Mouse (Mus musculus) hindbrain, embryonic 13.5 days (tissue): ENCODE measurements around the gene Slc22a20. TPM values are rescaled to one million over a fixed set of nuclear protein-coding genes. Genes with fewer than 3 reads are reported as not detected.
A peak's percentile ranks its signal among the peaks of the same experiment; 100 is the strongest.

Experiments used
- ATAC-seq: fragments of 200-750 bp; cut with Nextera tagmentation; 2 replicates; pipeline ENCODE4 v1.8.0; 2017; ENCODE audit warnings: moderate TSS enrichment; ENCODE audit not compliant: low FRiP score
- H3K27ac ChIP-seq: fragments of 300-500 bp; sonication (generic); 2 replicates; pipeline ENCODE4 v1.5.1; 2015; ENCODE audit warnings: inconsistent platforms, mild to moderate bottlenecking, moderate library complexity
- H3K27me3 ChIP-seq: fragments of 300-500 bp; sonication (generic); 2 replicates; pipeline ENCODE4 v1.6.1; 2015; ENCODE audit warnings: mild to moderate bottlenecking, inconsistent platforms
- H3K36me3 ChIP-seq: fragments of 300-500 bp; sonication (generic); 2 replicates; pipeline ENCODE4 v1.6.1; 2015; ENCODE audit warnings: mild to moderate bottlenecking, inconsistent platforms
- H3K4me1 ChIP-seq: fragments of 300-500 bp; sonication (generic); replicated peaks from 2 replicates; pipeline ENCODE4 v1.6.1; 2015; ENCODE audit warnings: inconsistent platforms
- H3K4me2 ChIP-seq: fragments of 300-500 bp; sonication (generic); 2 replicates; pipeline ENCODE4 v1.6.1; 2015; ENCODE audit warnings: inconsistent platforms, mild to moderate bottlenecking, moderate library complexity
- H3K4me3 ChIP-seq: fragments of 300-500 bp; sonication (generic); 2 replicates; pipeline ENCODE4 v1.5.1; 2015; ENCODE audit warnings: mild to moderate bottlenecking, inconsistent platforms
- H3K9ac ChIP-seq: fragments of 300-500 bp; sonication (generic); 2 replicates; pipeline ENCODE4 v1.6.1; 2015; ENCODE audit warnings: mild to moderate bottlenecking, inconsistent platforms
- H3K9me3 ChIP-seq: fragments of 300-500 bp; sonication (generic); 2 replicates; pipeline ENCODE4 v1.6.1; 2016; ENCODE audit warnings: inconsistent platforms
- WGBS: fragments of 180-500 bp; shearing (Covaris S2); methylation state at CpG from one replicate; pipeline ENCODE4 v1.1.7; 2015; 5-methylcytosine and 5-hydroxymethylcytosine counted together
- polyA plus RNA-seq: library from polyadenylated mRNA; unstranded; fragments of >200 nt; fragmentation: Nextera tagmentation; extraction: Ambion mirVana; gene quantifications from 2 replicates; pipeline ENCODE4 v1.2.1, GENCODE M21; 2015

Gene Slc22a20
- polyA plus RNA-seq, 1 experiment from 2014 or later = not detected

- Histone ChIP-seq H3K4me2 (no peak overlapping the region), H3K36me3 (no peaks in the 10 kb centered on the region), H3K9ac (no peak overlapping the region), H3K4me1 (peaks cover 29% of the 10 kb centered on the region), H3K4me3 (no peak overlapping the region), H3K27me3 (peaks cover 8% of the 10 kb centered on the region; the same call in 1 of the 2 replicates), H3K9me3 (no peaks in the 10 kb centered on the region), H3K27ac (no peak overlapping the region)
- ATAC-seq = no peak
- WGBS = 71% methylated on average over 3 of the region's 3 CpGs
Observed at GRCm38 (mm10) chr19:5928546-5928945, 57.4 kb downstream of the Slc22a20 start.

DNA sequence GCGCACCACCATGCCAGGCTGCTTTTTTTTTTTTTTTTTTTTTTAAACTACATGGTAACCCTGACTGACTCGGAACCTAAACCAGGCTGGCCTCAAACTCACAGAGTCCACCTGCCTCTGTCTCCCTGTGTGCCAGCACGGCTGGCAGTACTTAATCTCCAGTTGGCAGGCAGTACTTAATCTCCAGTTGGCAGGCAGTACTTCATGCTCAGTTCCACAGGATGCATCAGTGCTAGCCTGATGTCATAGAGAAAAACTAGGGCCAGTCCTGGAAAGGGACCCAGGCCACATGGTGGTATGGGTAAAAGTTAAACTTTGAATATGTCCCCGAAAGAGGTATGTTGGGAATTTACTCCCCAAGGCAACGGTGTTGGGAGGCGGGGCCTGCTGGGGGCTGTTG, 57.8 kb downstream of the Slc22a20 start:
- 85% methylated on average over 6 of the region's 6 CpGs for WGBS
- H3K4me3 ChIP-seq = no peak overlapping the region
- H3K9me3 ChIP-seq = no peaks in the 10 kb centered on the region
- H3K27me3 ChIP-seq = peaks cover 8% of the 10 kb centered on the region; the same call in 1 of the 2 replicates
- no peak overlapping the region for H3K27ac ChIP-seq
- ATAC-seq = no peak
- H3K4me2 ChIP-seq = no peak overlapping the region
- H3K36me3 ChIP-seq = no peaks in the 10 kb centered on the region
- H3K4me1 ChIP-seq = peaks cover 33% of the 10 kb centered on the region
- no peak overlapping the region for H3K9ac ChIP-seq

DNA sequence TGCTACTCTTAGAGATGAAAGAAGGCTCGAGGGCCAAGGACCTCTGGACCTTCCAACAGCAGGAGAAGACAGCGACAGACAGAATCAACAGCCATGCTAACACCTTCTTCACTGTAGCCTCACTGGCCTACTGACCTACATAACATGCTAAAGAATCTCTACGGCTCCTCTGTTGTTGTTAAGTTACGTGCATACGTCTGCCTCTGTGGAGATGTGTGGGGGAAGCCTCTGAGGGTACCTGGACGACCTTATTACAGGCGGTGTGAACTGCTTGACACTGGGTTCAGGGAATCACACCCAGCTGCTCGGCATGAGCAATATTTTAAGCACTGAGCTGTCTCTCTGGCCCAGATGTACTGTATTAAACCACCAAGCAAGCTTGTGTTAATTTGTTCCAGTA, 58.4 kb downstream of the Slc22a20 start:
- no peaks in the 10 kb centered on the region for H3K9me3 ChIP-seq
- peaks cover 39% of the 10 kb centered on the region for H3K4me1 ChIP-seq
- ATAC-seq = no peak
- H3K4me3 ChIP-seq = no peak overlapping the region
- H3K27me3 ChIP-seq = peaks cover 8% of the 10 kb centered on the region; the same call in 1 of the 2 replicates
- H3K9ac ChIP-seq = no peak overlapping the region
- H3K36me3 ChIP-seq = no peaks in the 10 kb centered on the region
- WGBS = 78% methylated on average over 8 of the region's 8 CpGs
- H3K27ac ChIP-seq = no peak overlapping the region
- no peak overlapping the region for H3K4me2 ChIP-seq

DNA sequence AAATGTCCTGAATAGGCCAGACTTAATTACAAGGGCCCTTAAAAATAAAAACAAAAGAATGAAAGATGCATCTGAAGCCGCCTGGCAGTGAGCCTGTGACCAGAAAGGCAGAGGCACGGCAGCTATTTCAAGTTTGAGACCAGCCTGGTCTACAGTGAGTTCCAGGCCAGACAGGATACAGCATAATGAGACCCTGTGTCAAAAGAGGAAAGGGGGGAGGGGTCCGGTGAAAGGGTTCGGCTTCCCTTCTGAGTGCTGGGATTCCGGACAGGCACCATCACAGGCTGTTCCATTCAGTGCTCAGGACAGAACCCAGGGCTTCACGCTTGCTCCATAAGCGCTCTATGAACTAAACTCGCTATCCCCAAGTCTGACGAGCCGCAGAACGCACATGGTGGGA, 58.9 kb downstream of the Slc22a20 start:
- Histone ChIP-seq H3K27me3 (peaks cover 10% of the 10 kb centered on the region; the same call in 1 of the 2 replicates), H3K4me2 (no peak overlapping the region), H3K9ac (no peak overlapping the region), H3K4me1 (peaks cover 44% of the 10 kb centered on the region), H3K36me3 (no peaks in the 10 kb centered on the region), H3K9me3 (no peaks in the 10 kb centered on the region), H3K27ac (no peak overlapping the region), H3K4me3 (no peak overlapping the region)
- ATAC-seq = no peak
- 74% methylated on average over 11 of the region's 11 CpGs for WGBS

DNA sequence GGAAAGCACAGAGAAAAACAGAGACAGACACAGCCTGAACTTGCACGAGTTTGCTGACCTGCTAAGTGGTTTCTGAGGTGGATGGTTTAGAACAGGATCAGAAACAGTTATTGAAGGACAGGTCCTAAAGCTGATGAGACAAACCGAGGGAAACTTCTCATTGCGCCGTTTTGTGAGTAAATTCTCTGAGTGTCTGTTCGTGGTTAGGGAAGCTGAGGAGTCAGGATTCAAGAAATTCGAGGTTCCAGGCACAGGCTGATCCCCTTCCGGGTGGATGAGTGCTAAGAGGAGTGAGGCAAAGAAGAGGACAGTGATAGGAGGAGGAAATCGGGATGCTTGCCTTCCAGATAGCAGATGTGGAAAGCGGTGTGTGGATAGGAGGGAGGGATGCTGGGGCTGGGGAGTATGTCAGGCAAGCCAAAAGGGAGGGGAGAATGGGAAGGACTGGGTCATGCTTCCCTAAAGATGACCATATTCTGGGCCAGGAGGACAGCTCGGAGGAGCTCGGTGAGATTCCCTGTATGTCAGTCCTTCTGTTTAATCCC, 60.6 kb downstream of the Slc22a20 start:
- peak overlapping the region; percentile 83 for H3K9ac ChIP-seq
- H3K4me1 ChIP-seq = peaks cover 50% of the 10 kb centered on the region
- no peaks in the 10 kb centered on the region for H3K36me3 ChIP-seq
- whole genome bisulfite sequencing = 35% methylated on average over 11 of the region's 11 CpGs
- peak overlapping the region; percentile 91 for H3K4me2 ChIP-seq
- H3K27me3 ChIP-seq = peaks cover 10% of the 10 kb centered on the region; the same call in 1 of the 2 replicates
- no peaks in the 10 kb centered on the region for H3K9me3 ChIP-seq
- no peak for ATAC-seq
- peak overlapping the region; percentile 85 for H3K27ac ChIP-seq
- H3K4me3 ChIP-seq = peak overlapping the region; percentile 70

DNA sequence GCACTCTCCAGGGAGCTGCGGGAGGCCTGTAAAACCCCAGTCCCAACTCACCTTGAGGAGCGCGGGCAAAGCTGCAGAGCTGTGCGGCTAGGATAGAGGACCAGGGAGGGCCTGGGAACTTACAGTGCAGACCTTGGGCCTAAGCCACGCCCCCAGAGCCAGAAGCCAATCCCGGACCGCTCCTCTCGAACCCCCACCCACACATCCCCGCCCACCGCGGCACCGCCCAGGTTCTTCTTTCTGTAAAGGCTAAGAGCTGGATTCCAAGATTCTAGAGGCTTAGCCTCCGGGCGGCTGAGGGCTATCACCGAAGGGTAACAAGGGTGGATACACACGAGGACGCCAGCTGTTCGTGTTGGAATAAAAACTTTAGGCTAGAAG, 61.2 kb downstream of the Slc22a20 start, which contains the start of gene Cdc42ep2:
TSS of gene Cdc42ep2 (minus strand) at position 104 of the 381 bp plus-strand sequence.
- peak within 1 kb of the TSS; percentile 85 for H3K27ac ChIP-seq
- ATAC-seq = peak; percentile 94
- H3K9me3 ChIP-seq = no peaks in the 10 kb centered on the region
- H3K9ac ChIP-seq = peak within 1 kb of the TSS; percentile 83
- H3K4me2 ChIP-seq = peak within 1 kb of the TSS; percentile 91
- WGBS = 1% methylated on average over 18 of the region's 18 CpGs
- H3K27me3 ChIP-seq = peaks cover 10% of the 10 kb centered on the region; the same call in 1 of the 2 replicates
- peak within 1 kb of the TSS; percentile 70 for H3K4me3 ChIP-seq
- H3K4me1 ChIP-seq = peaks cover 43% of the 10 kb centered on the region
- no peaks in the 10 kb centered on the region for H3K36me3 ChIP-seq

DNA sequence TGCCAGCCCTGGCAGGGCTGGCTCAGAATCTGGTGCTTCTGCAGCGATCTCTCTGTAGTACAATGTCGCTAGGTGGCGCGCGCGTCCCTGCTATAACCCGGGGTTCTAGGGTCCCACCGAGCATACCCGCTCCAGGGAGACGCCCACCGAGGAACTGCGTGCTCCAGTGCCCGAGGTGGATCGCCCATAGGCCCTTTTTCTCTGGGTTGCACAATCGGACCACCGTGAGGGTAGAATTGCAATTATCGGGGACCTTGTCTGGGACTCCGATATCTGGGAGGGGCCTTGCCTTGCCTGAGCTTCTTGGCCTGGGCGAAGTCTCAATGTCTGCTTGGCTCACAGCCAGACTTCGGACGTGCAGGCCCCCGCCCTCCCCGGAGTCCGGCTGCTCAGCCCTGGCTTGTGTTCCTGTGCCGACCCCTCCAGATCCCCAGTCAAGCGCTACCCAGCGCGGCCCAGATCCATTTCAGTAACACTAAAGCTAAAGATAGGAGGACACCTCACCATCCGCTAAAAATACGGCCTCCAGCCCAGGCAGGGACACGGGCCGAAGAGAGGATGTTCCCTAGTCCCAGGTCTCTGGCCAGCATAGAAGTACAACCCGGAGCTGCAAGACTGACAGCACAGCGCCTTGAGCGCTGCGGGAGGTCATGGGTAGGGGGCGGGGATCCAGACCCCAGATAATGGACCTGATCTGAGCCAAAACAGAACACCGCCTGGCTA, 61.8 kb downstream of the Slc22a20 start:
- Histone ChIP-seq H3K4me1 (peaks cover 41% of the 10 kb centered on the region), H3K27me3 (peaks cover 10% of the 10 kb centered on the region; the same call in 1 of the 2 replicates), H3K4me3 (peak overlapping the region; percentile 70), H3K9ac (peak overlapping the region; percentile 83), H3K9me3 (no peaks in the 10 kb centered on the region), H3K36me3 (no peaks in the 10 kb centered on the region), H3K4me2 (peak overlapping the region; percentile 91), H3K27ac (peak overlapping the region; percentile 85)
- peak; percentile 78 for ATAC-seq
- WGBS = under 1% methylated on average over 38 of the region's 38 CpGs

GRCm38 (mm10) chr19:5922963-5923362, 63.0 kb downstream of the Slc22a20 start:
- peak overlapping the region; percentile 49; the same call in 1 of the 2 replicates for H3K9ac ChIP-seq
- H3K4me3 ChIP-seq = no peak overlapping the region
- 97% methylated on average over 3 of the region's 3 CpGs for WGBS
- H3K4me1 ChIP-seq = peaks cover 41% of the 10 kb centered on the region
- H3K36me3 ChIP-seq = peaks cover 9% of the 10 kb centered on the region
- no peak overlapping the region for H3K27ac ChIP-seq
- no peaks in the 10 kb centered on the region for H3K9me3 ChIP-seq
- peak overlapping the region; percentile 38 for H3K4me2 ChIP-seq
- no peak for ATAC-seq
- H3K27me3 ChIP-seq = peaks cover 10% of the 10 kb centered on the region; the same call in 1 of the 2 replicates

DNA sequence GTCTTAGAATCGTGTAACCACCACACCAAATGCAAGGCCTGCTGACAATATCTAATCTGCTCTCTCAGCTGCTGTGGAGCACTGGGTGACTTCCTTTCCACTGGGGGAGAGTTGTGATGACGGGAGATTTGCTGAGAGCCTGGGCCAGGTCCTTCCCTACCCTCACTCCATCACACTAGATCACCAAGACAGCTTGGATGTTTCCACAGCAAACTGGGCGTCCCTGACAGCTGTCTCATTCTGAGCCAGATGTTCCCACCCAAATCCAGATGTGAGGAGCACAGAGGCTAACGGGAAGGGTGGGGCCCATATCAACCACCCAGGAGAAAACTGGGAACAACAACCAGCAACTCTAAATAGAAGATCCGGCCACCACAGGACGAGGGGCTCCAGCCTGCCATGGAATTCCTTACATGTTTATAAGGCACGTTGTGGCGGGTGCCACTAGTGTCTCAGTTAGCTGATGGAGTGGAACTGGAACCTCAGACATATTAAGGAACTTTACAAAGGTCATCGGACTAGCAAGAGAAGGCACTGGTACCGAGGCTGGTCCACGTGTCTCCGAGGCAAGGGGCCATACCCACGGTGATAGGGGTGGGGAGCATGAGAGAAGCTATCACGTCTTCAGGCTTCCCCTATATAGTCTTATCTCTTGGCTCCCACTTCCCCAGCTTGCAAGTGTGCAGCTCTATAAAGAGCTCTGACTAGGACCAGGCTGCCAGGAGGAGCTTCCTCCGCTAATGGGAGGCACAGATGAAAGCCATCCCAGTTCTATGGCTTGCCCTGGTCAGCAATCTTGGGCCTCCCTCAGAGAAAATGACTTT, 63.6 kb downstream of the Slc22a20 start:
- Histone ChIP-seq H3K4me3 (no peak overlapping the region), H3K4me2 (peak overlapping the region; percentile 38), H3K27me3 (peaks cover 10% of the 10 kb centered on the region; the same call in 1 of the 2 replicates), H3K27ac (no peak overlapping the region), H3K9ac (peak overlapping the region; percentile 71), H3K36me3 (peaks cover 15% of the 10 kb centered on the region), H3K4me1 (peaks cover 41% of the 10 kb centered on the region), H3K9me3 (no peaks in the 10 kb centered on the region)
- no peak for ATAC-seq
- WGBS = 82% methylated on average over 15 of the region's 15 CpGs

DNA sequence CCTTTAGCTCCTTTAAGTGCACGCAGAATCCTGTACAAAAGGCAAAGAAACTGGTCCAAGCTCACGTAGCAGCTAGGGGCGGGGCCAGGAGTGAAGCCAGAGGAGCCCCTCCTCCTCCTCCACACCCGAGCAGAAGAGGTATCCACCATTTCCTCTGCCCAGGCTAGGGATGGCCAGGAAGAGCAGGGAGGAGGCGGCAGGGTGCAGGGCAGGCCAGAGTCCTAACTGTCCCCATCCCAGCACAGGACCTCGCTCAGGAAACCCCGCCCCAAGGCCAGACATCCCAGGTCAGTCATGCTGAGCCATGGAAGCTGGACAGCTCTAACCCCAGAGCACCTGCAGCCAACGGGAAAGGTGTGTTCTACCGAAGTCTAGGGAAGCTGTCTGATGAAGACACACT, 64.2 kb downstream of the Slc22a20 start:
- Histone ChIP-seq H3K4me2 (peak overlapping the region; percentile 38), H3K27ac (no peak overlapping the region), H3K27me3 (peaks cover 10% of the 10 kb centered on the region; the same call in 1 of the 2 replicates), H3K9me3 (no peaks in the 10 kb centered on the region), H3K4me1 (peaks cover 41% of the 10 kb centered on the region), H3K4me3 (peak overlapping the region; percentile 12; the same call in 1 of the 2 replicates), H3K36me3 (peaks cover 20% of the 10 kb centered on the region), H3K9ac (peak overlapping the region; percentile 71)
- no peak for ATAC-seq
- 17% methylated on average over 9 of the region's 9 CpGs for WGBS
